ENCODE assay signal across 8 mouse cellular contexts in the genomic region with DNA sequence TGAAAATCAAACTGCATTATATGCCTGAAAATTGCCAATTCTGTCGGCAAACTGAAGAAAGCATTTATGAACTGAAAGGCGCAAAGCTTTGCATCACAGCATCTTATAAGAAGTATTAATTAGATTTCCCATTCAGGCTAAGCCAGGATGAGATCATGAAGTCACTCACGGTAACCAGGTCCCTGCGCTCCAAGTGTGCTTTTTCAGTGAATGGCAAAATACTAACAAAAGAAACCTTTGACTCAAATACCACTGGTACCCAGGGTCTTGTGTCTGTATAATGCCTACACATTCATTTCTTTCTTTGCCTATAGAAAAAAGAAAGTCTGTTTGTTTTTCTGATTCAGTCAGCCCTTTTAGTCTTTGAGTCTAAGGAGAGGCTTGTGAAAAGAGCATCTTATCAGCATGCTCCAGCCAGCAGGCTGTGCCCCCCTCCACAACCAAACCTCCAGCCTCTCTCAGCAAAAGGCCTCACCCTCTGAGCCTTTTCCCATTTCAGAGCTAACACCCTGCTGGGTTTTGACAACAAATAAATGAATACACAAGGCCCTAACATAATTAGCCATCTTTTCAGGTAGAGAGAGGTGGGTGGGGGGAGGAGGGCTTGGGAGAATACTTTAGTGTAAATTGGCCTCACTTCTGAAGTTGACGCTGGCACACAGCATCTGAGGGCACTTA.
DNase-seq lines count a peak whose midpoint lies in the region; ATAC-seq and TF ChIP-seq lines count a peak whose summit lies in the region.

No protein-coding gene starts in this region.

- WGBS in lung, postnatal 0 days, result 56% methylated on average over 5 of the region's 5 CpGs
- 53% methylated on average over 5 of the region's 5 CpGs for WGBS in lung, adult 2 months
- 57% methylated on average over 5 of the region's 5 CpGs for WGBS in embryonic facial prominence, embryonic 15.5 days
- 53% methylated on average over 5 of the region's 5 CpGs for WGBS in stomach, embryonic 16.5 days

- no peak for TF ChIP-seq EP300 in lung, postnatal 0 days (IDR thresholded peaks at IDR 0.05)

- no peak for DNase-seq in lung, postnatal 0 days (ENCODE audit: low spot score)
- DNase-seq in lung, adult 2 months, result no peak
- DNase-seq in liver, result peak; percentile 72
- DNase-seq in adrenal gland, adult 8-10 months, result no peak
- DNase-seq in left cerebral cortex, adult 9 months (ENCODE audit: low spot score in 2 of 2), result no peak
- no peak for DNase-seq in frontal cortex, postnatal 25 days (ENCODE audit: low spot score in 2 of 2)

- H3K27me3 ChIP-seq in lung, postnatal 0 days (replicated peaks; ENCODE audit: insufficient read depth, low read length), result no peaks in the 10 kb centered on the region
- H3K27me3 ChIP-seq in embryonic facial prominence, embryonic 15.5 days, result no peaks in the 10 kb centered on the region
- H3K27me3 ChIP-seq in stomach, embryonic 16.5 days (ENCODE audit: control insufficient read depth, insufficient read depth, low read length), result no peaks in the 10 kb centered on the region

- peak overlapping the region; percentile 97 for H3K4me3 ChIP-seq in lung, postnatal 0 days (ENCODE audit: low read depth, low read length)
- no peak overlapping the region for H3K4me3 ChIP-seq in lung, adult 2 months (replicated peaks; ENCODE audit: extremely low read depth, low read depth, low read length)
- peak overlapping the region; percentile 96 for H3K4me3 ChIP-seq in embryonic facial prominence, embryonic 15.5 days (replicated peaks)
- peak overlapping the region; percentile 94 for H3K4me3 ChIP-seq in stomach, embryonic 16.5 days (replicated peaks; ENCODE audit: low read length)

- TF ChIP-seq CTCF in lung, postnatal 0 days (IDR thresholded peaks at IDR 0.05), result 0 out of 2 replicates have a peak, but pooled peaks have one; percentile 7
- no peak for TF ChIP-seq CTCF in lung, adult 2 months (IDR thresholded peaks at IDR 0.05; ENCODE audit: insufficient read depth, low read length)

- H3K4me2 ChIP-seq in lung, postnatal 0 days (replicated peaks; ENCODE audit: low read depth, low read length), result peak overlapping the region; percentile 84
- H3K4me2 ChIP-seq in embryonic facial prominence, embryonic 15.5 days (replicated peaks), result peak overlapping the region; percentile 74
- peak overlapping the region; percentile 76 for H3K4me2 ChIP-seq in stomach, embryonic 16.5 days (ENCODE audit: low read depth, low read length)

- H3K27ac ChIP-seq in lung, postnatal 0 days (ENCODE audit: low read length), result peak overlapping the region; percentile 99
- no peak overlapping the region for H3K27ac ChIP-seq in embryonic facial prominence, embryonic 15.5 days (replicated peaks)
- H3K27ac ChIP-seq in stomach, embryonic 16.5 days (ENCODE audit: low read length), result peak overlapping the region; percentile 96

- ATAC-seq in lung, postnatal 0 days, result no peak
- ATAC-seq in embryonic facial prominence, embryonic 15.5 days (ENCODE audit: insufficient number of reproducible peaks, low FRiP score, low TSS enrichment, low read depth), result no peak
- no peak for ATAC-seq in stomach, embryonic 16.5 days (ENCODE audit: insufficient read depth, low FRiP score)

- no peaks in the 10 kb centered on the region for H3K9me3 ChIP-seq in lung, postnatal 0 days (ENCODE audit: low read length)
- H3K9me3 ChIP-seq in embryonic facial prominence, embryonic 15.5 days (replicated peaks), result no peaks in the 10 kb centered on the region
- H3K9me3 ChIP-seq in stomach, embryonic 16.5 days (replicated peaks; ENCODE audit: control insufficient read depth, low read length), result no peaks in the 10 kb centered on the region

- peaks cover 22% of the 10 kb centered on the region for H3K4me1 ChIP-seq in lung, postnatal 0 days (ENCODE audit: insufficient read depth, low read depth, low read length)
- H3K4me1 ChIP-seq in lung, adult 2 months (ENCODE audit: control insufficient read depth, insufficient read depth, low read length), result peaks cover 43% of the 10 kb centered on the region
- peaks cover 61% of the 10 kb centered on the region for H3K4me1 ChIP-seq in embryonic facial prominence, embryonic 15.5 days
- H3K4me1 ChIP-seq in stomach, embryonic 16.5 days (ENCODE audit: control insufficient read depth, insufficient read depth, low read length), result peaks cover 50% of the 10 kb centered on the region

- no peak for TF ChIP-seq POLR2A in lung, adult 2 months (IDR thresholded peaks at IDR 0.05; ENCODE audit: borderline replicate concordance, extremely low read depth, low read depth, low read length)

- no peaks in the 10 kb centered on the region for H3K36me3 ChIP-seq in lung, postnatal 0 days (ENCODE audit: insufficient read depth, low read length)
- H3K36me3 ChIP-seq in embryonic facial prominence, embryonic 15.5 days, result no peaks in the 10 kb centered on the region
- H3K36me3 ChIP-seq in stomach, embryonic 16.5 days (ENCODE audit: control insufficient read depth, insufficient read depth, low read length), result no peaks in the 10 kb centered on the region

- H3K9ac ChIP-seq in lung, postnatal 0 days (replicated peaks; ENCODE audit: low read depth), result 0 out of 2 replicates have a peak overlapping the region, but pooled peaks have one; percentile 97
- H3K9ac ChIP-seq in embryonic facial prominence, embryonic 15.5 days, result no peak overlapping the region
- peak overlapping the region; percentile 97 for H3K9ac ChIP-seq in stomach, embryonic 16.5 days (ENCODE audit: low read length)
